Mouse (Mus musculus) MEL (cell line): ENCODE measurements around the gene Dlg2.

Source experiments
- CTCF ChIP-seq, 3 experiments: IDR thresholded peaks in 2 of 3; conservative IDR thresholded peaks in 1 of 3; 2 replicates each; pipeline ENCODE4 v1.5.1; 2011 to 2012; ENCODE audit warnings: low read length in 3 of 3, low read depth in 2 of 3, mild to moderate bottlenecking in 2 of 3, improper control_type of control experiment in 1 of 3, inconsistent platforms in 1 of 3, mixed read lengths in 1 of 3, moderate library complexity in 1 of 3; ENCODE audit not compliant: control insufficient read depth in 1 of 3, insufficient read depth in 1 of 3, poor library complexity in 1 of 3, severe bottlenecking in 1 of 3
- ETS1 ChIP-seq: IDR thresholded peaks from 2 replicates; pipeline ENCODE4 v1.6.1; 2012; ENCODE audit warnings: low read depth, mild to moderate bottlenecking, inconsistent platforms, low read length, improper control_type of control experiment, moderate library complexity
- GATA1 ChIP-seq: IDR thresholded peaks from 2 replicates; pipeline ENCODE4 v1.6.1; 2011; ENCODE audit warnings: low read depth, low read length, improper control_type of control experiment
- HCFC1 ChIP-seq: IDR thresholded peaks from 2 replicates; pipeline ENCODE4 v1.6.1; 2012; ENCODE audit warnings: low read depth, mild to moderate bottlenecking, inconsistent platforms, low read length, improper control_type of control experiment, moderate library complexity
- MEF2A ChIP-seq: IDR thresholded peaks from 2 replicates; pipeline ENCODE4 v1.6.1; 2014; ENCODE audit warnings: low read depth, mild to moderate bottlenecking, inconsistent platforms, low read length, improper control_type of control experiment; ENCODE audit not compliant: poor library complexity, insufficient replicate concordance, severe bottlenecking; ENCODE audit errors: extremely low read depth
- MYC ChIP-seq: IDR thresholded peaks from 2 replicates; pipeline ENCODE4 v1.6.1; 2011; ENCODE audit warnings: low read depth, mild to moderate bottlenecking, low read length, improper control_type of control experiment, moderate library complexity
- NRF1 ChIP-seq: IDR thresholded peaks from 2 replicates; pipeline ENCODE4 v1.6.1; 2014; ENCODE audit warnings: low read depth, mild to moderate bottlenecking, inconsistent platforms, low read length, improper control_type of control experiment, moderate library complexity; ENCODE audit not compliant: poor library complexity, insufficient read depth, severe bottlenecking
- POLR2A ChIP-seq, 2 experiments: IDR thresholded peaks; 2 replicates each; pipeline ENCODE4 v1.6.1; 2011 to 2012; ENCODE audit warnings: low read length in 2 of 2, mild to moderate bottlenecking in 2 of 2, control low read depth in 1 of 2, improper control_type of control experiment in 1 of 2, low read depth in 1 of 2, moderate library complexity in 1 of 2; ENCODE audit not compliant: control insufficient read depth in 1 of 2, insufficient read depth in 1 of 2, poor library complexity in 1 of 2
- TCF12 ChIP-seq: IDR thresholded peaks from 2 replicates; pipeline ENCODE4 v1.6.1; 2014; ENCODE audit warnings: low read depth, mild to moderate bottlenecking, inconsistent platforms, low read length, improper control_type of control experiment, moderate library complexity
- UBTF ChIP-seq: IDR thresholded peaks from 2 replicates; pipeline ENCODE4 v1.6.1; 2012; ENCODE audit warnings: low read depth, mild to moderate bottlenecking, inconsistent platforms, low read length, improper control_type of control experiment, moderate library complexity, borderline replicate concordance; ENCODE audit not compliant: insufficient read depth
- USF1 ChIP-seq: IDR thresholded peaks from 2 replicates; pipeline ENCODE4 v1.6.1; 2014; ENCODE audit warnings: low read depth, mild to moderate bottlenecking, inconsistent platforms, low read length, improper control_type of control experiment, moderate library complexity
- ZNF384 ChIP-seq: IDR thresholded peaks from 2 replicates; pipeline ENCODE4 v1.6.1; 2012; ENCODE audit warnings: low read depth, mild to moderate bottlenecking, inconsistent platforms, low read length, improper control_type of control experiment

- no peak for TF ChIP-seq CTCF (IDR thresholded peaks at IDR 0.05 in 2 of 3, conservative IDR thresholded peaks at IDR 0.05 in 1 of 3; ENCODE audit: control insufficient read depth in 1 of 3, insufficient read depth in 1 of 3, low read depth in 2 of 3, low read length in 3 of 3, poor library complexity in 1 of 3, severe bottlenecking in 1 of 3)
- TF ChIP-seq USF1 = no peak
- no peak for TF ChIP-seq POLR2A (IDR thresholded peaks at IDR 0.05; ENCODE audit: control insufficient read depth in 1 of 2, insufficient read depth in 1 of 2, low read depth in 1 of 2, low read length in 2 of 2, poor library complexity in 1 of 2)
- no peak for TF ChIP-seq MEF2A
- TF ChIP-seq ZNF384 = no peak
- TF ChIP-seq TCF12 = no peak
- no peak for TF ChIP-seq ETS1
- TF ChIP-seq UBTF = no peak
- no peak for TF ChIP-seq NRF1
- no peak for TF ChIP-seq MYC
- no peak for TF ChIP-seq HCFC1
- TF ChIP-seq GATA1 = no peak
Measured at GRCm38 (mm10) chr7:90843345-90844293, 367.1 kb downstream of the Dlg2 start.
